Mouse (Mus musculus): Measurements from ENCODE around the gene Bcl2l11.

- no peak for TF ChIP-seq POLR2A (IDR thresholded peaks at IDR 0.05; ENCODE audit: borderline replicate concordance, control insufficient read depth, low read depth, low read length)
- no peak for TF ChIP-seq CTCF (IDR thresholded peaks at IDR 0.05; ENCODE audit: control insufficient read depth, insufficient read depth, low read length)
Observed at GRCm38 (mm10) chr2:128179808-128180379, 54.1 kb downstream of the Bcl2l11 start.

Measured in bone marrow, adult 2 months (tissue).